Mouse (Mus musculus) C2C12 (cell line): ENCODE data around the gene Synm. TPM values are rescaled to one million over a fixed set of nuclear protein-coding genes. Genes with fewer than 3 reads are reported as not detected.

Experiments
- H3K27me3 ChIP-seq: one replicate; pipeline ENCODE4 v1.6.1; 2011; ENCODE audit not compliant: control insufficient read depth, insufficient read depth, insufficient read length
- H3K36me3 ChIP-seq: one replicate; pipeline ENCODE4 v1.6.1; 2011; ENCODE audit not compliant: control insufficient read depth, insufficient read depth
- H3K4me3 ChIP-seq: one replicate; pipeline ENCODE4 v1.5.1; 2011; ENCODE audit warnings: mild to moderate bottlenecking, control low read depth; ENCODE audit not compliant: poor library complexity, insufficient read depth, severe bottlenecking
- H3K79me2 ChIP-seq: one replicate; pipeline ENCODE4 v1.6.1; 2011; ENCODE audit not compliant: control insufficient read depth, insufficient read depth
- H3K79me3 ChIP-seq: one replicate; pipeline ENCODE4 v1.6.1; 2011; ENCODE audit warnings: low read depth, control low read depth
- H3ac ChIP-seq: one replicate; pipeline ENCODE3; 2011; ENCODE audit warnings: low read depth; ENCODE audit not compliant: control insufficient read depth, insufficient read length
- CEBPB ChIP-seq: IDR thresholded peaks from one replicate; pipeline ENCODE4 v1.6.1; 2011; ENCODE audit warnings: low read depth, mild to moderate bottlenecking, control low read depth, moderate library complexity
- CTCF ChIP-seq: IDR thresholded peaks from one replicate; pipeline ENCODE4 v1.5.1; 2011; ENCODE audit not compliant: control insufficient read depth, insufficient read depth, insufficient read length
- FOSL1 ChIP-seq: IDR thresholded peaks from one replicate; pipeline ENCODE4 v1.8.0; 2011; ENCODE audit warnings: mild to moderate bottlenecking, low read length; ENCODE audit not compliant: poor library complexity, insufficient read depth, severe bottlenecking
- MAX ChIP-seq: IDR thresholded peaks from one replicate; pipeline ENCODE4 v1.6.1; 2011; ENCODE audit warnings: mild to moderate bottlenecking, control low read depth
- MYOD1 ChIP-seq: IDR thresholded peaks from one replicate; pipeline ENCODE4 v1.6.1; 2011; ENCODE audit warnings: low read depth; ENCODE audit not compliant: control insufficient read depth, insufficient read length
- MYOG ChIP-seq: IDR thresholded peaks from one replicate; pipeline ENCODE4 v1.6.1; 2011; ENCODE audit not compliant: control insufficient read depth, insufficient read length; ENCODE audit errors: extremely low read depth
- USF1 ChIP-seq: IDR thresholded peaks from one replicate; pipeline ENCODE4 v1.6.1; 2011; ENCODE audit warnings: low read depth, mild to moderate bottlenecking, control low read depth, moderate library complexity
- polyA plus RNA-seq: library from polyadenylated mRNA; unstranded; fragments of >200 nt; fragmentation: generic; extraction: Trizol; gene quantifications from one replicate; pipeline ENCODE4 v1.2.1, GENCODE M21; 2012; ENCODE audit warnings: missing spikeins

Gene Synm
- polyA plus RNA-seq, 1 experiment = 0.14 TPM

GRCm38 (mm10) chr7:67758506-67758857, 1.1 kb downstream of the Synm start:
- Histone ChIP-seq H3K79me3 (no peaks in the 10 kb centered on the region), H3K4me3 (no peak overlapping the region), H3K79me2 (no peaks in the 10 kb centered on the region), H3K27me3 (peaks cover 14% of the 10 kb centered on the region), H3K36me3 (no peaks in the 10 kb centered on the region), H3ac (no peak overlapping the region)
- no peak for TF ChIP-seq MYOD1
- no peak for TF ChIP-seq USF1
- no peak for TF ChIP-seq MAX
- TF ChIP-seq MYOG = no peak
- TF ChIP-seq CTCF = no peak
- no peak for TF ChIP-seq CEBPB
- no peak for TF ChIP-seq FOSL1

GRCm38 (mm10) chr7:67756636-67757035, 2.9 kb downstream of the Synm start:
- Histone ChIP-seq H3K27me3 (peaks cover 14% of the 10 kb centered on the region), H3K79me2 (no peaks in the 10 kb centered on the region), H3K4me3 (no peak overlapping the region), H3K79me3 (no peaks in the 10 kb centered on the region), H3K36me3 (no peaks in the 10 kb centered on the region), H3ac (no peak overlapping the region)
- TF ChIP-seq USF1 (no peak), FOSL1 (no peak), MYOG (no peak), MYOD1 (no peak), CTCF (no peak)

GRCm38 (mm10) chr7:67755366-67755765, 4.2 kb downstream of the Synm start:
- Histone ChIP-seq H3K79me2 (no peaks in the 10 kb centered on the region), H3ac (no peak overlapping the region), H3K79me3 (no peaks in the 10 kb centered on the region), H3K27me3 (peaks cover 20% of the 10 kb centered on the region), H3K36me3 (no peaks in the 10 kb centered on the region), H3K4me3 (no peak overlapping the region)
- TF ChIP-seq MYOD1 (no peak), CEBPB (no peak), MAX (no peak), USF1 (no peak), FOSL1 (no peak), MYOG (no peak), CTCF (no peak)

GRCm38 (mm10) chr7:67754606-67755005, 4.9 kb downstream of the Synm start:
- no peak overlapping the region for H3K4me3 ChIP-seq
- no peak for TF ChIP-seq FOSL1
- no peak for TF ChIP-seq USF1
- TF ChIP-seq MAX = no peak
- no peak for TF ChIP-seq CEBPB
- TF ChIP-seq CTCF = no peak
- no peak for TF ChIP-seq MYOG
- TF ChIP-seq MYOD1 = no peak
- H3K36me3 ChIP-seq = no peaks in the 10 kb centered on the region
- peaks cover 20% of the 10 kb centered on the region for H3K27me3 ChIP-seq
- H3K79me2 ChIP-seq = no peaks in the 10 kb centered on the region
- no peak overlapping the region for H3ac ChIP-seq
- no peaks in the 10 kb centered on the region for H3K79me3 ChIP-seq

GRCm38 (mm10) chr7:67749441-67750239, 9.9 kb downstream of the Synm start:
- Histone ChIP-seq H3K36me3 (no peaks in the 10 kb centered on the region), H3K27me3 (peaks cover 12% of the 10 kb centered on the region), H3K79me3 (no peaks in the 10 kb centered on the region), H3K79me2 (no peaks in the 10 kb centered on the region), H3ac (no peak overlapping the region), H3K4me3 (no peak overlapping the region)
- TF ChIP-seq USF1 (no peak), MYOD1 (no peak), MYOG (no peak), MAX (no peak), CTCF (no peak), FOSL1 (no peak), CEBPB (no peak)
